Mouse (Mus musculus): Measurements from ENCODE around the gene Lhfp.

DNA sequence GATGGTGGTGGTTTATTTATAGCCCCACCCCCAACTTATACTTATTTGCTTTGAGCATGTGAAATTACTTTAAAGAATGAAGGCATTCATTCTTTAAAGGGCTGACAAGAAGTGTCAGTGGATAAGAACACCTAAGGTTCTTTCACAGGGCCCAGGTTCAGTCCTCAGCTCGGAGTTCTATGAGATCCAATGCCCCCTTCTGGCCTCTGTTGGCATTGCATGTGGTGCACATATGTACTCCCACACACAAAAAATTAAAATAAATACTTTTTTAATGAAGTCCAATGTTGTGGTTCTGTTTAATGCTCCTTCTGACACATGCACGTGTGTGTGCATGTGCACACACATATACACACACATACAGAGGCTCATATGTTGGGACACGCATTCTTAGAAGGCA, 205.8 kb downstream of the Lhfp start:
- TF ChIP-seq CEBPB (IDR thresholded peaks at IDR 0.05; ENCODE audit: insufficient read depth, poor library complexity, severe bottlenecking) (no peak), POLR2A (IDR thresholded peaks at IDR 0.05; ENCODE audit: insufficient read length, low read depth) (no peak), POLR2AphosphoS2 (IDR thresholded peaks at IDR 0.05; ENCODE audit: insufficient read length, low read depth) (no peak), MYOG (IDR thresholded peaks at IDR 0.05; ENCODE audit: control insufficient read depth in 1 of 3, insufficient read depth in 1 of 3, insufficient read length in 2 of 3, low read depth in 2 of 3) (no peak), SRF (IDR thresholded peaks at IDR 0.05; ENCODE audit: control insufficient read depth, insufficient read length, low read depth) (no peak), REST (IDR thresholded peaks at IDR 0.05; ENCODE audit: insufficient read depth, insufficient read length) (no peak), USF1 (IDR thresholded peaks at IDR 0.05; ENCODE audit: low read depth) (no peak), TCF12 (IDR thresholded peaks at IDR 0.05; ENCODE audit: insufficient read depth, poor library complexity, severe bottlenecking) (no peak), MAX (IDR thresholded peaks at IDR 0.05; ENCODE audit: low read depth) (no peak)

Measured in myocyte (in vitro differentiated cells).